Mouse (Mus musculus) 3T3-L1 (cell line): ENCODE data around the gene Oit1.

Experiments used
- DNase-seq: peaks from one replicate; pipeline ENCODE4 v3.0.0-alpha.2; 2015; ENCODE audit warnings: low read depth, low spot score

Oit1 gene

GRCm38 (mm10) chr14:8300281-8300680, 78.3 kb downstream of the Oit1 start:
- peak; percentile 26 for DNase-seq
